Mouse (Mus musculus): ENCODE results near the gene Fam84a. TPM values are rescaled to one million over a fixed set of nuclear protein-coding genes. Genes with fewer than 3 reads are reported as not detected.

The Fam84a gene
- polyA plus RNA-seq, 1 experiment from 2014 or later = 65.7 TPM

GRCm38 (mm10) chr12:14149843-14150567, 1.8 kb downstream of the Fam84a start:
- H3K4me2 ChIP-seq (ENCODE audit: low read length) = peak overlapping the region; percentile 94
- no peaks in the 10 kb centered on the region for H3K9me3 ChIP-seq (replicated peaks; ENCODE audit: control insufficient read depth, low read length)
- DNase-seq (ENCODE audit: low spot score) (peak; percentile 75), ATAC-seq (peak; percentile 11)
- H3K9ac ChIP-seq (ENCODE audit: low read length) = peak overlapping the region; percentile 70
- H3K27me3 ChIP-seq (replicated peaks; ENCODE audit: control insufficient read depth, insufficient read depth, low read length) = no peaks in the 10 kb centered on the region
- H3K36me3 ChIP-seq (ENCODE audit: control insufficient read depth, insufficient read depth, low read length) = no peaks in the 10 kb centered on the region
- H3K4me1 ChIP-seq (ENCODE audit: control insufficient read depth, insufficient read depth, low read length) = peaks cover 8% of the 10 kb centered on the region
- H3K4me3 ChIP-seq (ENCODE audit: low read depth, low read length) = peak overlapping the region; percentile 52
- under 1% methylated on average over 59 of the region's 59 CpGs for WGBS
- peak overlapping the region; percentile 5; the same call in 1 of the 2 replicates for H3K27ac ChIP-seq (ENCODE audit: low read depth, low read length)

- H3K27ac ChIP-seq (ENCODE audit: low read depth, low read length) = peak overlapping the region; percentile 5; the same call in 1 of the 2 replicates
- DNase-seq (ENCODE audit: low spot score) (peak; percentile 11), ATAC-seq (no peak)
These were observed 2.6 kb downstream of the Fam84a start for GRCm38 (mm10) chr12:14149022-14149842.

GRCm38 (mm10) chr12:14137046-14137445, 14.8 kb downstream of the Fam84a start:
- DNase-seq (ENCODE audit: low spot score) (no peak), ATAC-seq (no peak)
- Histone ChIP-seq H3K9ac (ENCODE audit: low read length) (no peak overlapping the region), H3K4me1 (ENCODE audit: control insufficient read depth, insufficient read depth, low read length) (no peaks in the 10 kb centered on the region), H3K4me2 (ENCODE audit: low read length) (no peak overlapping the region), H3K9me3 (replicated peaks; ENCODE audit: control insufficient read depth, low read length) (no peaks in the 10 kb centered on the region), H3K27me3 (replicated peaks; ENCODE audit: control insufficient read depth, insufficient read depth, low read length) (no peaks in the 10 kb centered on the region), H3K36me3 (ENCODE audit: control insufficient read depth, insufficient read depth, low read length) (no peaks in the 10 kb centered on the region), H3K27ac (ENCODE audit: low read depth, low read length) (no peak overlapping the region), H3K4me3 (ENCODE audit: low read depth, low read length) (no peak overlapping the region)
- 91% methylated on average over 1 of the region's 1 CpGs for WGBS

More at GRCm38 (mm10) chr12:14149022-14149842, 2.6 kb downstream of the Fam84a start:
- H3K4me1 ChIP-seq (ENCODE audit: control insufficient read depth, insufficient read depth, low read length) = peaks cover 8% of the 10 kb centered on the region
- no peaks in the 10 kb centered on the region for H3K36me3 ChIP-seq (ENCODE audit: control insufficient read depth, insufficient read depth, low read length)
- WGBS = 15% methylated on average over 27 of the region's 27 CpGs
- H3K4me3 ChIP-seq (ENCODE audit: low read depth, low read length) = peak overlapping the region; percentile 52
- peak overlapping the region; percentile 70 for H3K9ac ChIP-seq (ENCODE audit: low read length)
- H3K27me3 ChIP-seq (replicated peaks; ENCODE audit: control insufficient read depth, insufficient read depth, low read length) = no peaks in the 10 kb centered on the region
- no peaks in the 10 kb centered on the region for H3K9me3 ChIP-seq (replicated peaks; ENCODE audit: control insufficient read depth, low read length)
- H3K4me2 ChIP-seq (ENCODE audit: low read length) = peak overlapping the region; percentile 94

GRCm38 (mm10) chr12:14114730-14115129, 37.1 kb downstream of the Fam84a start:
- Histone ChIP-seq H3K9ac (ENCODE audit: low read length) (no peak overlapping the region), H3K4me2 (ENCODE audit: low read length) (no peak overlapping the region), H3K36me3 (ENCODE audit: control insufficient read depth, insufficient read depth, low read length) (no peaks in the 10 kb centered on the region), H3K27me3 (replicated peaks; ENCODE audit: control insufficient read depth, insufficient read depth, low read length) (no peaks in the 10 kb centered on the region), H3K4me3 (ENCODE audit: low read depth, low read length) (no peak overlapping the region), H3K9me3 (replicated peaks; ENCODE audit: control insufficient read depth, low read length) (no peaks in the 10 kb centered on the region), H3K27ac (ENCODE audit: low read depth, low read length) (no peak overlapping the region), H3K4me1 (ENCODE audit: control insufficient read depth, insufficient read depth, low read length) (no peaks in the 10 kb centered on the region)
- 94% methylated on average over 6 of the region's 6 CpGs for WGBS
- ATAC-seq (no peak), DNase-seq (ENCODE audit: low spot score) (no peak)

GRCm38 (mm10) chr12:14096944-14097343, 54.9 kb downstream of the Fam84a start:
- no peaks in the 10 kb centered on the region for H3K36me3 ChIP-seq (ENCODE audit: control insufficient read depth, insufficient read depth, low read length)
- no peak for DNase-seq (ENCODE audit: low spot score)
- no peaks in the 10 kb centered on the region for H3K4me1 ChIP-seq (ENCODE audit: control insufficient read depth, insufficient read depth, low read length)
- no peak overlapping the region for H3K9ac ChIP-seq (ENCODE audit: low read length)
- no peak for ATAC-seq
- no peak overlapping the region for H3K4me3 ChIP-seq (ENCODE audit: low read depth, low read length)
- no peak overlapping the region for H3K27ac ChIP-seq (ENCODE audit: low read depth, low read length)
- H3K27me3 ChIP-seq (replicated peaks; ENCODE audit: control insufficient read depth, insufficient read depth, low read length) = no peaks in the 10 kb centered on the region
- no peak overlapping the region for H3K4me2 ChIP-seq (ENCODE audit: low read length)
- H3K9me3 ChIP-seq (replicated peaks; ENCODE audit: control insufficient read depth, low read length) = no peaks in the 10 kb centered on the region

Measured in forebrain, embryonic 14.5 days (tissue).